Mouse (Mus musculus) myocyte (in vitro differentiated cells): ENCODE measurements around the gene Rabep2.

Experiments used
- CEBPB ChIP-seq: IDR thresholded peaks from 2 replicates; pipeline ENCODE4 v1.6.1; 2011; ENCODE audit warnings: mild to moderate bottlenecking, moderate library complexity; ENCODE audit not compliant: poor library complexity, insufficient read depth, severe bottlenecking
- POLR2A ChIP-seq: IDR thresholded peaks from one replicate; pipeline ENCODE4 v1.6.1; 2011; ENCODE audit warnings: low read depth, mild to moderate bottlenecking, control low read depth, moderate library complexity; ENCODE audit not compliant: insufficient read length
- REST ChIP-seq: IDR thresholded peaks from one replicate; pipeline ENCODE4 v1.6.1; 2011; ENCODE audit warnings: mild to moderate bottlenecking, control low read depth, moderate library complexity; ENCODE audit not compliant: insufficient read depth, insufficient read length
- TCF12 ChIP-seq: IDR thresholded peaks from one replicate; pipeline ENCODE4 v1.6.1; 2011; ENCODE audit warnings: mild to moderate bottlenecking, control low read depth; ENCODE audit not compliant: poor library complexity, insufficient read depth, severe bottlenecking

DNA sequence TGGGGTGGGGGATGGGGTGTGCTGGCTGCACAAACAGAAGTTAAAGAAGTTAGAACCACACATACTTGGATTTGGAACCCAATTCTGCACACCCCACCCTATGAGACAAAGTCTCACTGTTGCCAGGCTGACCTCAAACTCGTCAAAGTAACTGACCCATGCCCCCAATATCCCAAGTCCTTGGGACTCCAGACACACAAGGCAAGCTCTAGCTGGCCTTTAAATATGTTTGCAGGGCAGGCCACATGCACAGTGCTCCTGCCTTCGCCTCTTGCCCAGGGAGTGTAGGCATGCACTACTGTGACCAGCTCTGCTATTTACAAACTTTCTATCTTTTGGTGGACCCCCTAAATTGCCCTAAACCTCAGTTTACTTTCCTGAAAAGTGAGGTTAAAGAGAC is 26.7 kb downstream of the Rabep2 start:
- TF ChIP-seq CEBPB (no peak), REST (no peak), POLR2A (peak; percentile 24), TCF12 (no peak)
